Mouse (Mus musculus) lung, adult 2 months (tissue): ENCODE results near the gene Sprr2d.

Experiments used
- CTCF ChIP-seq: fragments of 200-500 bp; IDR thresholded peaks from 2 replicates; pipeline ENCODE4 v1.5.1; 2011; ENCODE audit warnings: mild to moderate bottlenecking, low read length, control low read depth; ENCODE audit not compliant: insufficient read depth
- POLR2A ChIP-seq: fragments of 200-500 bp; IDR thresholded peaks from 2 replicates; pipeline ENCODE4 v1.6.1; 2011; ENCODE audit warnings: low read depth, mild to moderate bottlenecking, control low read depth, low read length, borderline replicate concordance; ENCODE audit errors: extremely low read depth

GRCm38 (mm10) chr3:92373613-92374012 lies 34.7 kb downstream of the Sprr2d start:
- no peak for TF ChIP-seq CTCF
- TF ChIP-seq POLR2A = no peak
